Mouse (Mus musculus): ENCODE results near the gene Btbd35f13. TPM values are rescaled to one million over a fixed set of nuclear protein-coding genes. Genes with fewer than 3 reads are reported as not detected.
"Not testable (repeated sequence)": the region's sequence is repeated elsewhere in the genome, so short reads cannot be mapped to it uniquely, and the experiment has no call there.

Gene Btbd35f13
- polyA plus RNA-seq (2015; fragmentation: Nextera tagmentation; extraction: Ambion mirVana) = not detected in 2 replicates

DNA sequence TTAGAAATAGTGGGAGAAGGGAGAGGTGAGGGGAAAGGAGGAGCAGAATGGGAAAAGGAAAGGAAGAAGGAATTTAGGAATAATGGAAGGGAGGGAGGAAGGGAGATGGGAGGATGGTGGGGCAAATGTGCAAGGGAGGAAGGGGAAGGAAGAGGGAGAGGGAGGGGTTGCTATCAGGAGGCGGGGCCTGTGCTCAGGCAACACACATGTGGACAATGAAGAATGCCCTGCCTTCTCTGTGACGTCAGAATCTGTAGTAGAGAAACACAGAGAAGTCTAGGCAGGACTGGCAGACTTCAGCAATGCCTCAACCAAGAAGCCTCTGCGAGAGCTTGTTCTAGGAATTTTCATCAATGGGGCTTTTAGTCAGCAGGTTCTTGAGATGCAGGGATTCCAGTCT lies at the start of gene Btbd35f13:
Gene Btbd35f13 (plus strand): TSS at position 301 of the 400 bp plus-strand sequence.
- not testable (repeated sequence) for H3K27me3 ChIP-seq; H3K9me3 ChIP-seq; H3K27ac ChIP-seq (replicated peaks); H3K9ac ChIP-seq; H3K4me3 ChIP-seq; H3K4me1 ChIP-seq (replicated peaks); ATAC-seq (ENCODE audit: low FRiP score, low read depth); H3K36me3 ChIP-seq; H3K4me2 ChIP-seq
- WGBS = 90% methylated on average over 2 of the region's 3 CpGs

DNA sequence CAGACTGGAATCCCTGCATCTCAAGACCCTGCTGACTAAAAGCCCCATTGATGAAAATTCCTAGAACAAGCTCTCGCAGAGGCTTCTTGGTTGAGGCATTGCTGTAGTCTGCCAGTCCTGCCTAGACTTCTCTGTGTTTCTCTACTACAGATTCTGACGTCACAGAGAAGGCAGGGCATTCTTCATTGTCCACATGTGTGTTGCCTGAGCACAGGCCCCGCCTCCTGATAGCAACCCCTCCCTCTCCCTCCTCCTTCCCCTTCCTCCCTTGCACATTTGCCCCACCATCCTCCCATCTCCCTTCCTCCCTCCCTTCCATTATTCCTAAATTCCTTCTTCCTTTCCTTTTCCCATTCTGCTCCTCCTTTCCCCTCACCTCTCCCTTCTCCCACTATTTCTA lies 45.3 kb downstream of the Btbd35f13 start, which contains the start of gene Btbd35f14:
Gene Btbd35f14 (minus strand): TSS at position 101 of the 400 bp plus-strand sequence.
- H3K27ac ChIP-seq (replicated peaks); H3K9ac ChIP-seq; H3K9me3 ChIP-seq; H3K4me1 ChIP-seq (replicated peaks); H3K27me3 ChIP-seq; H3K36me3 ChIP-seq; H3K4me2 ChIP-seq; ATAC-seq (ENCODE audit: low FRiP score, low read depth); H3K4me3 ChIP-seq: not testable (repeated sequence)
- no CpG with 5 or more reads among the region's 3 CpGs for WGBS

Other genes with a start within 250 kb of the Btbd35f13 start
- not detected in 2 replicates for gene Btbd35f15, start 79.9 kb upstream of the Btbd35f13 start, polyA plus RNA-seq (2015; fragmentation: Nextera tagmentation; extraction: Ambion mirVana)
- gene Btbd35f14, start 45.2 kb downstream of the Btbd35f13 start, polyA plus RNA-seq (2015; fragmentation: Nextera tagmentation; extraction: Ambion mirVana) = not detected in 2 replicates

All from hindbrain, embryonic 15.5 days (tissue).